ENCODE assay signal across 20 mouse cellular contexts in genomic region chr10:120169064-120169463, GRCm38 (mm10). TPM values are rescaled to one million over a fixed set of nuclear protein-coding genes. Genes with fewer than 3 reads are reported as not detected.
DNase-seq lines count a peak whose midpoint lies in the region; ATAC-seq and TF ChIP-seq lines count a peak whose summit lies in the region.
"Had no signal": no experiment of that assay in that cellular context is flagged by ENCODE, and none has a peak within 500 bp of the region (broad histone marks: within the 10 kb centered on the region; RNA-seq: fewer than 3 reads in every experiment).

No protein-coding gene starts in this region.

- no peak overlapping the region for H3K27ac ChIP-seq in heart, embryonic 12.5 days (ENCODE audit: poor library complexity, severe bottlenecking)
- no peak overlapping the region for H3K27ac ChIP-seq in stomach, embryonic 14.5 days (ENCODE audit: low read length)
- no peak overlapping the region for H3K27ac ChIP-seq in stomach, postnatal 0 days (replicated peaks)
- H3K27ac ChIP-seq in liver, embryonic 14.5 days: no peak overlapping the region
- no peak overlapping the region; the same call in 1 of the 2 replicates for H3K27ac ChIP-seq in stomach, embryonic 16.5 days (ENCODE audit: low read length)
- H3K27ac ChIP-seq: embryonic facial prominence, embryonic 15.5 days; forebrain, embryonic 15.5 days; hindbrain, embryonic 12.5 days; left cerebral cortex, adult 2 months had no signal

- H3K27me3 ChIP-seq in heart, embryonic 12.5 days (replicated peaks): no peaks in the 10 kb centered on the region
- no peaks in the 10 kb centered on the region for H3K27me3 ChIP-seq in stomach, embryonic 14.5 days (ENCODE audit: control insufficient read depth, insufficient read depth, low read length)
- H3K27me3 ChIP-seq in stomach, postnatal 0 days (ENCODE audit: control insufficient read depth, insufficient read depth, low read length): no peaks in the 10 kb centered on the region
- H3K27me3 ChIP-seq in liver, embryonic 14.5 days (ENCODE audit: control insufficient read depth, insufficient read depth, low read length): no peaks in the 10 kb centered on the region
- no peaks in the 10 kb centered on the region for H3K27me3 ChIP-seq in stomach, embryonic 16.5 days (ENCODE audit: control insufficient read depth, insufficient read depth, low read length)
- H3K27me3 ChIP-seq: embryonic facial prominence, embryonic 15.5 days; forebrain, embryonic 15.5 days; hindbrain, embryonic 12.5 days had no signal

- H3K9ac ChIP-seq in heart, embryonic 12.5 days: no peak overlapping the region
- H3K9ac ChIP-seq in stomach, embryonic 14.5 days (replicated peaks; ENCODE audit: low read depth, low read length): no peak overlapping the region
- H3K9ac ChIP-seq in stomach, postnatal 0 days (ENCODE audit: low read length): no peak overlapping the region
- H3K9ac ChIP-seq in liver, embryonic 14.5 days (replicated peaks): no peak overlapping the region
- peak overlapping the region; percentile 26; the same call in 1 of the 2 replicates for H3K9ac ChIP-seq in stomach, embryonic 16.5 days (ENCODE audit: low read length)
- H3K9ac ChIP-seq: embryonic facial prominence, embryonic 15.5 days; forebrain, embryonic 15.5 days; hindbrain, embryonic 12.5 days had no signal

- TF ChIP-seq EP300 in stomach, postnatal 0 days (optimal IDR thresholded peaks at IDR 0.05): no peak
- no peak for TF ChIP-seq EP300 in liver, embryonic 14.5 days (IDR thresholded peaks at IDR 0.05; ENCODE audit: low read depth)

- no peak for TF ChIP-seq CTCF in stomach, postnatal 0 days (IDR thresholded peaks at IDR 0.05; ENCODE audit: low read depth)
- TF ChIP-seq CTCF in liver, embryonic 14.5 days (IDR thresholded peaks at IDR 0.05; ENCODE audit: low read depth): no peak

- H3K36me3 ChIP-seq in heart, embryonic 12.5 days: no peaks in the 10 kb centered on the region
- no peaks in the 10 kb centered on the region for H3K36me3 ChIP-seq in stomach, embryonic 14.5 days (ENCODE audit: control insufficient read depth, insufficient read depth, low read length)
- H3K36me3 ChIP-seq in stomach, postnatal 0 days (ENCODE audit: control insufficient read depth, insufficient read depth, low read length): no peaks in the 10 kb centered on the region
- no peaks in the 10 kb centered on the region for H3K36me3 ChIP-seq in liver, embryonic 14.5 days (replicated peaks; ENCODE audit: control insufficient read depth, insufficient read depth, low read depth)
- H3K36me3 ChIP-seq in stomach, embryonic 16.5 days (ENCODE audit: control insufficient read depth, insufficient read depth, low read length): no peaks in the 10 kb centered on the region
- H3K36me3 ChIP-seq: embryonic facial prominence, embryonic 15.5 days; forebrain, embryonic 15.5 days; hindbrain, embryonic 12.5 days had no signal

- peaks cover 12% of the 10 kb centered on the region for H3K4me1 ChIP-seq in heart, embryonic 12.5 days (replicated peaks)
- H3K4me1 ChIP-seq in stomach, embryonic 14.5 days (ENCODE audit: control insufficient read depth, insufficient read depth, low read length): no peaks in the 10 kb centered on the region; the same call in 1 of the 2 replicates
- H3K4me1 ChIP-seq in stomach, postnatal 0 days (replicated peaks; ENCODE audit: control insufficient read depth, insufficient read depth): no peaks in the 10 kb centered on the region
- H3K4me1 ChIP-seq in liver, embryonic 14.5 days (replicated peaks; ENCODE audit: control insufficient read depth in 2 of 2, insufficient read depth in 2 of 2, low read length in 1 of 2): peaks cover 4 to 16% of the 10 kb centered on the region in 2 experiments; a peak in 3 of 4 replicates
- no peaks in the 10 kb centered on the region for H3K4me1 ChIP-seq in stomach, embryonic 16.5 days (ENCODE audit: control insufficient read depth, insufficient read depth, low read length)
- H3K4me1 ChIP-seq: embryonic facial prominence, embryonic 15.5 days; forebrain, embryonic 15.5 days had no signal

- no peak overlapping the region for H3K4me3 ChIP-seq in heart, embryonic 12.5 days
- no peak overlapping the region for H3K4me3 ChIP-seq in stomach, embryonic 14.5 days (ENCODE audit: low read depth, low read length)
- H3K4me3 ChIP-seq in stomach, postnatal 0 days (ENCODE audit: low read depth, low read length): no peak overlapping the region
- H3K4me3 ChIP-seq in liver, embryonic 14.5 days (ENCODE audit: insufficient read depth in 1 of 2, low read depth in 2 of 2, low read length in 2 of 2): no peak overlapping the region
- no peak overlapping the region for H3K4me3 ChIP-seq in stomach, embryonic 16.5 days (replicated peaks; ENCODE audit: low read length)
- H3K4me3 ChIP-seq: embryonic facial prominence, embryonic 15.5 days; forebrain, embryonic 15.5 days; hindbrain, embryonic 12.5 days; left cerebral cortex, adult 2 months had no signal

- 41% methylated on average over 10 of the region's 10 CpGs for WGBS in heart, embryonic 12.5 days
- 40% methylated on average over 10 of the region's 10 CpGs for WGBS in stomach, embryonic 14.5 days
- 52% methylated on average over 9 of the region's 10 CpGs for WGBS in stomach, postnatal 0 days
- WGBS in liver, embryonic 14.5 days (ENCODE audit: insufficient replicate concordance): 14% methylated on average over 10 of the region's 10 CpGs
- WGBS in stomach, embryonic 16.5 days: 43% methylated on average over 10 of the region's 10 CpGs

- H3K9me3 ChIP-seq in heart, embryonic 12.5 days (replicated peaks): no peaks in the 10 kb centered on the region
- H3K9me3 ChIP-seq in stomach, embryonic 14.5 days (ENCODE audit: control insufficient read depth, low read depth, low read length): no peaks in the 10 kb centered on the region
- H3K9me3 ChIP-seq in stomach, postnatal 0 days (ENCODE audit: control insufficient read depth, low read length): no peaks in the 10 kb centered on the region
- no peaks in the 10 kb centered on the region for H3K9me3 ChIP-seq in liver, embryonic 14.5 days (ENCODE audit: control insufficient read depth, low read length)
- H3K9me3 ChIP-seq in stomach, embryonic 16.5 days (replicated peaks; ENCODE audit: control insufficient read depth, low read length): no peaks in the 10 kb centered on the region
- H3K9me3 ChIP-seq: embryonic facial prominence, embryonic 15.5 days; forebrain, embryonic 15.5 days; hindbrain, embryonic 12.5 days had no signal

- H3K4me2 ChIP-seq in heart, embryonic 12.5 days: no peak overlapping the region
- H3K4me2 ChIP-seq in stomach, embryonic 14.5 days (replicated peaks; ENCODE audit: low read depth, low read length): 0 out of 2 replicates have a peak overlapping the region, but pooled peaks have one; percentile 5
- no peak overlapping the region for H3K4me2 ChIP-seq in stomach, postnatal 0 days (replicated peaks; ENCODE audit: low read depth)
- H3K4me2 ChIP-seq in liver, embryonic 14.5 days (ENCODE audit: low read depth): peak overlapping the region; percentile 28
- no peak overlapping the region for H3K4me2 ChIP-seq in stomach, embryonic 16.5 days (ENCODE audit: low read depth, low read length)
- H3K4me2 ChIP-seq: embryonic facial prominence, embryonic 15.5 days; forebrain, embryonic 15.5 days; hindbrain, embryonic 12.5 days; midbrain, embryonic 11.5 days had no signal

- peak; percentile 23 for DNase-seq in heart, adult 11 months
- DNase-seq in stomach, postnatal 0 days (ENCODE audit: low spot score): no peak
- DNase-seq in liver, embryonic 14.5 days (ENCODE audit: low read depth in 3 of 3, low spot score in 3 of 3): no peak
- DNase-seq in spleen, postnatal 10 days (ENCODE audit: low spot score in 2 of 2): no peak
- no peak for DNase-seq in kidney, postnatal 14 days
- DNase-seq: adrenal gland, postnatal 25 days; cerebellum, adult 9-10 months; gastrocnemius, postnatal 10 days; heart, adult 18-20 months; lung, postnatal 36 days; right cerebral cortex, postnatal 4 days; thymus, postnatal 25 days had no signal

- no peak for ATAC-seq in heart, embryonic 12.5 days (ENCODE audit: insufficient number of reproducible peaks, low FRiP score)
- ATAC-seq in stomach, embryonic 14.5 days (ENCODE audit: insufficient number of reproducible peaks, insufficient read depth, low FRiP score, low read depth): no peak
- ATAC-seq in stomach, postnatal 0 days (ENCODE audit: low FRiP score, low TSS enrichment): no peak
- 0 out of 2 replicates have a peak, but pooled peaks have one; percentile 36 for ATAC-seq in liver, embryonic 14.5 days (ENCODE audit: insufficient read depth)
- no peak for ATAC-seq in stomach, embryonic 16.5 days (ENCODE audit: insufficient read depth, low FRiP score)
- ATAC-seq: forebrain, embryonic 15.5 days had no signal

RNA-seq across cellular contexts. Expression of gene Tmbim4, which starts 32.3 kb away (rescaled TPM):
- 103 and 105 TPM in 2 replicates for polyA plus RNA-seq in heart, embryonic 12.5 days (2016; fragmentation: Nextera tagmentation; extraction: Ambion mirVana)
- 104 and 110 TPM in 2 replicates for polyA plus RNA-seq in stomach, embryonic 14.5 days (2014; fragmentation: Nextera tagmentation; extraction: Ambion mirVana)
- 178 and 181 TPM in 2 replicates for polyA plus RNA-seq in stomach, postnatal 0 days (2015; fragmentation: Nextera tagmentation; extraction: Ambion mirVana)
- polyA plus RNA-seq in liver, embryonic 14.5 days (2012; rRNA removed): 40.1 and 52.9 TPM in 2 replicates
- 80.4 and 82.2 TPM in 2 replicates for polyA plus RNA-seq in liver, embryonic 14.5 days (2014; fragmentation: Nextera tagmentation; extraction: Ambion mirVana)
- 126 and 145 TPM in 2 replicates for polyA plus RNA-seq in stomach, embryonic 16.5 days (2015; fragmentation: Nextera tagmentation; extraction: Ambion mirVana)

RNA-seq across cellular contexts. Expression of gene Irak3, which starts 32.9 kb away (rescaled TPM):
- 0.20 and 0.32 TPM in 2 replicates for polyA plus RNA-seq in heart, embryonic 12.5 days (2016; fragmentation: Nextera tagmentation; extraction: Ambion mirVana)
- polyA plus RNA-seq in stomach, embryonic 14.5 days (2014; fragmentation: Nextera tagmentation; extraction: Ambion mirVana): 0.75 and 1.3 TPM in 2 replicates
- polyA plus RNA-seq in stomach, postnatal 0 days (2015; fragmentation: Nextera tagmentation; extraction: Ambion mirVana): 0.74 and 0.75 TPM in 2 replicates
- 0.70 and 0.78 TPM in 2 replicates for polyA plus RNA-seq in liver, embryonic 14.5 days (2012; rRNA removed)
- polyA plus RNA-seq in liver, embryonic 14.5 days (2014; fragmentation: Nextera tagmentation; extraction: Ambion mirVana): 0.85 and 1.4 TPM in 2 replicates
- polyA plus RNA-seq in stomach, embryonic 16.5 days (2015; fragmentation: Nextera tagmentation; extraction: Ambion mirVana): 1.1 TPM in 2 replicates

RNA-seq across cellular contexts. Expression of gene Helb, which starts 56.3 kb away (rescaled TPM):
- polyA plus RNA-seq in heart, embryonic 12.5 days (2016; fragmentation: Nextera tagmentation; extraction: Ambion mirVana): 6.3 and 8.1 TPM in 2 replicates
- 5.0 and 7.1 TPM in 2 replicates for polyA plus RNA-seq in stomach, embryonic 14.5 days (2014; fragmentation: Nextera tagmentation; extraction: Ambion mirVana)
- polyA plus RNA-seq in stomach, postnatal 0 days (2015; fragmentation: Nextera tagmentation; extraction: Ambion mirVana): 2.7 and 3.1 TPM in 2 replicates
- polyA plus RNA-seq in liver, embryonic 14.5 days (2012; rRNA removed): 6.6 and 9.0 TPM in 2 replicates
- polyA plus RNA-seq in liver, embryonic 14.5 days (2014; fragmentation: Nextera tagmentation; extraction: Ambion mirVana): 5.9 and 6.0 TPM in 2 replicates
- 6.3 TPM in 2 replicates for polyA plus RNA-seq in stomach, embryonic 16.5 days (2015; fragmentation: Nextera tagmentation; extraction: Ambion mirVana)

RNA-seq across cellular contexts. Expression of gene Llph, which starts 57.8 kb away (rescaled TPM):
- polyA plus RNA-seq in heart, embryonic 12.5 days (2016; fragmentation: Nextera tagmentation; extraction: Ambion mirVana): 31.7 and 32.0 TPM in 2 replicates
- polyA plus RNA-seq in stomach, embryonic 14.5 days (2014; fragmentation: Nextera tagmentation; extraction: Ambion mirVana): 59.2 and 66.1 TPM in 2 replicates
- polyA plus RNA-seq in stomach, postnatal 0 days (2015; fragmentation: Nextera tagmentation; extraction: Ambion mirVana): 46.6 and 47.5 TPM in 2 replicates
- polyA plus RNA-seq in liver, embryonic 14.5 days (2012; rRNA removed): 11.6 and 33.6 TPM in 2 replicates
- polyA plus RNA-seq in liver, embryonic 14.5 days (2014; fragmentation: Nextera tagmentation; extraction: Ambion mirVana): 31.9 and 32.2 TPM in 2 replicates
- polyA plus RNA-seq in stomach, embryonic 16.5 days (2015; fragmentation: Nextera tagmentation; extraction: Ambion mirVana): 50.3 and 53.7 TPM in 2 replicates

Comparison
In these comparisons a context has a peak if more than half of its experiments do, and no peak if none do; other contexts are left out.
1. H3K4me2 ChIP-seq: peak in stomach, embryonic 14.5 days (single experiment) and liver, embryonic 14.5 days (single experiment); none in heart, embryonic 12.5 days (single experiment), stomach, postnatal 0 days (single experiment) and stomach, embryonic 16.5 days (single experiment).